Mouse (Mus musculus): ENCODE data around the gene Ubac2.
"Not testable (repeated sequence)": the region's sequence is repeated elsewhere in the genome, so short reads cannot be mapped to it uniquely, and the experiment has no call there.

- peak; percentile 85 for TF ChIP-seq CTCF (IDR thresholded peaks at IDR 0.05)
- TF ChIP-seq EP300 (IDR thresholded peaks at IDR 0.05) = not testable (repeated sequence)
Observed at GRCm38 (mm10) chr14:121865162-121865561, 13.3 kb upstream of the Ubac2 start.

All from lung, postnatal 0 days (tissue).